Mouse (Mus musculus): Measurements from ENCODE around the gene Ina.

GRCm38 (mm10) chr19:47029796-47030195 is 15.3 kb downstream of the Ina start:
- TF ChIP-seq CTCF (IDR thresholded peaks at IDR 0.05; ENCODE audit: control insufficient read depth, insufficient read depth, insufficient replicate concordance, low read depth, low read length) (no peak), POLR2A (IDR thresholded peaks at IDR 0.05; ENCODE audit: control insufficient read depth, low read depth, low read length) (no peak)
